Mouse (Mus musculus): ENCODE results near the gene Bard1. TPM values are rescaled to one million over a fixed set of nuclear protein-coding genes. Genes with fewer than 3 reads are reported as not detected.

Bard1 gene
- polyA plus RNA-seq, 1 experiment from 2014 or later, result 1.5 TPM

GRCm38 (mm10) chr1:71099945-71100515, 2.9 kb downstream of the Bard1 start:
- Histone ChIP-seq H3K36me3 (no peaks in the 10 kb centered on the region), H3K9me3 (no peaks in the 10 kb centered on the region), H3K27ac (no peak overlapping the region), H3K4me2 (replicated peaks) (peak overlapping the region; percentile 3; the same call in 1 of the 2 replicates), H3K27me3 (replicated peaks) (no peaks in the 10 kb centered on the region), H3K4me1 (no peaks in the 10 kb centered on the region), H3K4me3 (no peak overlapping the region), H3K9ac (no peak overlapping the region)
- no peak for ATAC-seq (ENCODE audit: low FRiP score, low read depth)
- WGBS, result 40% methylated on average over 3 of the region's 3 CpGs

GRCm38 (mm10) chr1:71096031-71096430, 6.9 kb downstream of the Bard1 start:
- no peaks in the 10 kb centered on the region for H3K36me3 ChIP-seq
- WGBS, result 96% methylated on average over 1 of the region's 1 CpGs
- H3K27ac ChIP-seq, result no peak overlapping the region
- ATAC-seq (ENCODE audit: low FRiP score, low read depth), result no peak
- H3K27me3 ChIP-seq (replicated peaks), result no peaks in the 10 kb centered on the region
- no peak overlapping the region for H3K9ac ChIP-seq
- no peak overlapping the region for H3K4me2 ChIP-seq (replicated peaks)
- H3K4me3 ChIP-seq, result no peak overlapping the region
- H3K9me3 ChIP-seq, result no peaks in the 10 kb centered on the region
- H3K4me1 ChIP-seq, result no peaks in the 10 kb centered on the region

GRCm38 (mm10) chr1:71095211-71095805, 7.6 kb downstream of the Bard1 start:
- Histone ChIP-seq H3K9me3 (no peaks in the 10 kb centered on the region), H3K4me3 (no peak overlapping the region), H3K27ac (no peak overlapping the region), H3K36me3 (no peaks in the 10 kb centered on the region), H3K27me3 (replicated peaks) (no peaks in the 10 kb centered on the region), H3K9ac (no peak overlapping the region), H3K4me2 (replicated peaks) (no peak overlapping the region), H3K4me1 (no peaks in the 10 kb centered on the region)
- 94% methylated on average over 2 of the region's 2 CpGs for WGBS
- ATAC-seq (ENCODE audit: low FRiP score, low read depth), result no peak

- H3K27ac ChIP-seq, result no peak overlapping the region
- no peak overlapping the region for H3K4me2 ChIP-seq (replicated peaks)
- H3K9me3 ChIP-seq, result no peaks in the 10 kb centered on the region
- no peaks in the 10 kb centered on the region for H3K4me1 ChIP-seq
- no peak for ATAC-seq (ENCODE audit: low FRiP score, low read depth)
- H3K4me3 ChIP-seq, result no peak overlapping the region
- no peaks in the 10 kb centered on the region for H3K36me3 ChIP-seq
- WGBS, result 78% methylated on average over 3 of the region's 3 CpGs
- no peaks in the 10 kb centered on the region for H3K27me3 ChIP-seq (replicated peaks)
- no peak overlapping the region for H3K9ac ChIP-seq
These were observed 27.3 kb downstream of the Bard1 start for GRCm38 (mm10) chr1:71075651-71076050.

GRCm38 (mm10) chr1:71070771-71071170, 32.2 kb downstream of the Bard1 start:
- no peak overlapping the region for H3K4me3 ChIP-seq
- H3K4me2 ChIP-seq (replicated peaks), result no peak overlapping the region
- no peak for ATAC-seq (ENCODE audit: low FRiP score, low read depth)
- no peak overlapping the region for H3K27ac ChIP-seq
- no peak overlapping the region for H3K9ac ChIP-seq
- H3K36me3 ChIP-seq, result no peaks in the 10 kb centered on the region
- no peaks in the 10 kb centered on the region for H3K4me1 ChIP-seq
- no peaks in the 10 kb centered on the region for H3K27me3 ChIP-seq (replicated peaks)
- H3K9me3 ChIP-seq, result no peaks in the 10 kb centered on the region

- Histone ChIP-seq H3K27me3 (replicated peaks) (no peaks in the 10 kb centered on the region), H3K27ac (no peak overlapping the region), H3K4me1 (no peaks in the 10 kb centered on the region), H3K9me3 (no peaks in the 10 kb centered on the region), H3K36me3 (no peaks in the 10 kb centered on the region), H3K4me2 (replicated peaks) (no peak overlapping the region), H3K4me3 (no peak overlapping the region), H3K9ac (no peak overlapping the region)
- WGBS, result 98% methylated on average over 3 of the region's 3 CpGs
- no peak for ATAC-seq (ENCODE audit: low FRiP score, low read depth)
These were observed 34.1 kb downstream of the Bard1 start for GRCm38 (mm10) chr1:71068728-71069304.

GRCm38 (mm10) chr1:71063885-71064492, 39.0 kb downstream of the Bard1 start:
- Histone ChIP-seq H3K27ac (no peak overlapping the region), H3K4me3 (no peak overlapping the region), H3K9ac (no peak overlapping the region), H3K27me3 (replicated peaks) (no peaks in the 10 kb centered on the region), H3K4me1 (no peaks in the 10 kb centered on the region), H3K4me2 (replicated peaks) (no peak overlapping the region), H3K9me3 (no peaks in the 10 kb centered on the region), H3K36me3 (no peaks in the 10 kb centered on the region)
- ATAC-seq (ENCODE audit: low FRiP score, low read depth), result peak; percentile 72
- 63% methylated on average over 16 of the region's 16 CpGs for WGBS

GRCm38 (mm10) chr1:71056143-71056542, 46.8 kb downstream of the Bard1 start:
- H3K4me3 ChIP-seq, result no peak overlapping the region
- no peak overlapping the region for H3K27ac ChIP-seq
- H3K9ac ChIP-seq, result no peak overlapping the region
- no peaks in the 10 kb centered on the region for H3K4me1 ChIP-seq
- 0 out of 2 replicates have a peak, but pooled peaks cover 3% of the 10 kb centered on the region for H3K36me3 ChIP-seq
- no peaks in the 10 kb centered on the region for H3K27me3 ChIP-seq (replicated peaks)
- no peak overlapping the region for H3K4me2 ChIP-seq (replicated peaks)
- 79% methylated on average over 4 of the region's 4 CpGs for WGBS
- no peak for ATAC-seq (ENCODE audit: low FRiP score, low read depth)
- no peaks in the 10 kb centered on the region for H3K9me3 ChIP-seq

- Histone ChIP-seq H3K4me2 (replicated peaks) (no peak overlapping the region), H3K27ac (no peak overlapping the region), H3K9me3 (no peaks in the 10 kb centered on the region), H3K36me3 (0 out of 2 replicates have a peak, but pooled peaks cover 3% of the 10 kb centered on the region), H3K4me1 (no peaks in the 10 kb centered on the region), H3K4me3 (no peak overlapping the region), H3K27me3 (replicated peaks) (no peaks in the 10 kb centered on the region), H3K9ac (no peak overlapping the region)
- no peak for ATAC-seq (ENCODE audit: low FRiP score, low read depth)
- 87% methylated on average over 1 of the region's 1 CpGs for WGBS
These were observed 47.5 kb downstream of the Bard1 start for GRCm38 (mm10) chr1:71055454-71055853.

GRCm38 (mm10) chr1:71052756-71053155, 50.2 kb downstream of the Bard1 start:
- no peak overlapping the region for H3K9ac ChIP-seq
- 91% methylated on average over 2 of the region's 2 CpGs for WGBS
- H3K4me2 ChIP-seq (replicated peaks), result no peak overlapping the region
- no peak overlapping the region for H3K27ac ChIP-seq
- no peak overlapping the region for H3K4me3 ChIP-seq
- H3K27me3 ChIP-seq (replicated peaks), result no peaks in the 10 kb centered on the region
- 0 out of 2 replicates have a peak, but pooled peaks cover 3% of the 10 kb centered on the region for H3K36me3 ChIP-seq
- H3K4me1 ChIP-seq, result no peaks in the 10 kb centered on the region
- H3K9me3 ChIP-seq, result no peaks in the 10 kb centered on the region
- ATAC-seq (ENCODE audit: low FRiP score, low read depth), result no peak

GRCm38 (mm10) chr1:71052252-71052651, 50.7 kb downstream of the Bard1 start:
- WGBS, result 83% methylated on average over 3 of the region's 3 CpGs
- Histone ChIP-seq H3K4me3 (no peak overlapping the region), H3K9me3 (no peaks in the 10 kb centered on the region), H3K36me3 (0 out of 2 replicates have a peak, but pooled peaks cover 3% of the 10 kb centered on the region), H3K27ac (no peak overlapping the region), H3K9ac (no peak overlapping the region), H3K4me2 (replicated peaks) (no peak overlapping the region), H3K4me1 (no peaks in the 10 kb centered on the region), H3K27me3 (replicated peaks) (no peaks in the 10 kb centered on the region)
- no peak for ATAC-seq (ENCODE audit: low FRiP score, low read depth)

GRCm38 (mm10) chr1:71045141-71045540, 57.8 kb downstream of the Bard1 start:
- WGBS, result 89% methylated on average over 2 of the region's 2 CpGs
- Histone ChIP-seq H3K4me1 (no peaks in the 10 kb centered on the region), H3K9me3 (no peaks in the 10 kb centered on the region), H3K27ac (no peak overlapping the region), H3K9ac (no peak overlapping the region), H3K27me3 (replicated peaks) (no peaks in the 10 kb centered on the region), H3K4me3 (no peak overlapping the region), H3K4me2 (replicated peaks) (no peak overlapping the region), H3K36me3 (no peaks in the 10 kb centered on the region)
- no peak for ATAC-seq (ENCODE audit: low FRiP score, low read depth)
